Mouse (Mus musculus) E14TG2a.4 (cell line): Measurements from ENCODE around the gene Col1a1.

Experiments used
- CTCF ChIP-seq: conservative IDR thresholded peaks from 2 replicates; pipeline ENCODE4 v1.5.1; 2014; ENCODE audit warnings: low read length
- POU5F1 ChIP-seq: IDR thresholded peaks from 2 replicates; pipeline ENCODE4 v1.6.1; 2014; ENCODE audit warnings: low read length, borderline replicate concordance

DNA sequence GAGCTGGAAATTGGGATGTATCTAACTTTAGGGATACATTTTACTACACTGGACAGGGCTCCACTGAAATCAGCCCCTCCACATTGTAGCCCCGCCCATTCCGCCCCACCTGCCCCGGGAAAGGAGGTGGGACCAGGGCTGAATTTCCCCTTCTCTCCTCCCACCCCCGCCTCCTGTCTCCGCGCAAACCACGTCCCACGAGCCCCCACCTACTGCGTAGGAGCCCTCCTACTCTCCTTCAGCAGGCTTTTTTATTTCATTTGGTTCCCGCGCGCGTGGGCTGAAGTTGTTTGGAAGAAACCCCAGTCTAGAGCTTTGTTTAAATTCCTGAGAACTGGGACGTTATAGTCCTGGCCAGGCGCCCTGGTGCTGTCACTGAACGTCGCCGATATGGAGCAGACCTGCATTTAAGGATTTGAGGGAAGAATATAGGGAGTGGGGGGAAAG, 1.3 kb downstream of the Col1a1 start:
- TF ChIP-seq CTCF (no peak), POU5F1 (no peak)
